Mouse (Mus musculus) neural tube, embryonic 12.5 days (tissue): ENCODE results near the gene U2af1l4. TPM values are rescaled to one million over a fixed set of nuclear protein-coding genes. Genes with fewer than 3 reads are reported as not detected.

ENCODE experiments used
- ATAC-seq: fragments of 200-750 bp; cut with Nextera tagmentation; 2 replicates; pipeline ENCODE4 v1.8.0; 2017; ENCODE audit warnings: low read depth, mild to moderate bottlenecking, moderate TSS enrichment, moderate library complexity; ENCODE audit not compliant: low FRiP score
- H3K27ac ChIP-seq: fragments of 300-500 bp; sonication (generic); 2 replicates; pipeline ENCODE4 v1.5.1; 2016
- H3K27me3 ChIP-seq: fragments of 300-500 bp; sonication (generic); replicated peaks from 2 replicates; pipeline ENCODE4 v1.6.1; 2016; ENCODE audit warnings: mild to moderate bottlenecking
- H3K36me3 ChIP-seq: fragments of 300-500 bp; sonication (generic); 2 replicates; pipeline ENCODE4 v1.6.1; 2016; ENCODE audit warnings: mild to moderate bottlenecking
- H3K4me1 ChIP-seq: fragments of 300-500 bp; sonication (generic); 2 replicates; pipeline ENCODE4 v1.6.1; 2016
- H3K4me2 ChIP-seq: fragments of 300-500 bp; sonication (generic); replicated peaks from 2 replicates; pipeline ENCODE4 v1.6.1; 2016; ENCODE audit warnings: mild to moderate bottlenecking
- H3K4me3 ChIP-seq: fragments of 300-500 bp; sonication (generic); 2 replicates; pipeline ENCODE4 v1.5.1; 2016
- H3K9ac ChIP-seq: fragments of 300-500 bp; sonication (generic); 2 replicates; pipeline ENCODE4 v1.6.1; 2016; ENCODE audit warnings: mild to moderate bottlenecking
- H3K9me3 ChIP-seq: fragments of 300-500 bp; sonication (generic); 2 replicates; pipeline ENCODE4 v1.6.1; 2016; ENCODE audit warnings: mild to moderate bottlenecking
- WGBS: fragments of 180-500 bp; shearing (Covaris S2); methylation state at CpG from one replicate; pipeline ENCODE4 v1.1.7; 2016; 5-methylcytosine and 5-hydroxymethylcytosine counted together
- microRNA-seq: library from miRNA; unstranded; fragments of <30 nt; microRNA quantifications from one replicate; pipeline ENCODE4, GENCODE M21; 2017
- polyA plus RNA-seq: library from polyadenylated mRNA; unstranded; fragments of >200 nt; fragmentation: Nextera tagmentation; extraction: Ambion mirVana; gene quantifications from 2 replicates; pipeline ENCODE4 v1.2.1, GENCODE M21; 2016

The U2af1l4 gene
- polyA plus RNA-seq, 1 experiment from 2014 or later, result 87.9 TPM

DNA sequence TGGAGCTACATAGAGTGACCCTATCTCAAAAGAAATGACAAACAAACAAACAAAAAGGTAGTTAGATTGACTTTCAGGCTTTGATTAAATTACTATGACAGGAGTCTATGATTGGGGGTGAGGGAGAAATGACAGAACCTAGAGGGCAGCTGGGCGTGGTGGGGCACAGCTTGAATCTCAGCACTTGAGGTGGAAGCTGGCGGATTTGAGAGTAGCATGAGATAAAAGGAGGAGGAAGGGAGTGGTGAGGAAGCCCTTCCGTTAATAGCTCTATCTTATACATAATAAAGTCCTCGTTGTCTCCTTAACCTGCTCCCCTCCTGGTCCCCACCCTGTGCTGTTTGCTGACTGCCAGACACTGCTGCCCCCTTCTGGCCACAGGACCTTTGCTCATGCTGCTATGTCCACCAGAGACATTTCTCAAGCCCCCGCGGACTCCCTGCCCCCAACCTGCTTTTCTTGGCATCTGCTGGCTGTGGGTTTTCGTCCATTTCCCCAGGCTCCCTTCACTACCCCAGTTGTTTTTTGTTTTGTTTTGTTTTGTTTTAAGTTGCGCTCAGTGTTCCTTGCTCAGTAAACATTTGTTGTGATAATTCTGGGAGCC, 44.7 kb downstream of the U2af1l4 start:
- Histone ChIP-seq H3K9ac (no peak overlapping the region), H3K9me3 (no peaks in the 10 kb centered on the region), H3K4me3 (no peak overlapping the region), H3K4me1 (peaks cover 5% of the 10 kb centered on the region; the same call in 1 of the 2 replicates), H3K27me3 (no peaks in the 10 kb centered on the region), H3K36me3 (no peaks in the 10 kb centered on the region), H3K4me2 (no peak overlapping the region), H3K27ac (no peak overlapping the region)
- WGBS, result 35% methylated on average over 8 of the region's 8 CpGs
- no peak for ATAC-seq

DNA sequence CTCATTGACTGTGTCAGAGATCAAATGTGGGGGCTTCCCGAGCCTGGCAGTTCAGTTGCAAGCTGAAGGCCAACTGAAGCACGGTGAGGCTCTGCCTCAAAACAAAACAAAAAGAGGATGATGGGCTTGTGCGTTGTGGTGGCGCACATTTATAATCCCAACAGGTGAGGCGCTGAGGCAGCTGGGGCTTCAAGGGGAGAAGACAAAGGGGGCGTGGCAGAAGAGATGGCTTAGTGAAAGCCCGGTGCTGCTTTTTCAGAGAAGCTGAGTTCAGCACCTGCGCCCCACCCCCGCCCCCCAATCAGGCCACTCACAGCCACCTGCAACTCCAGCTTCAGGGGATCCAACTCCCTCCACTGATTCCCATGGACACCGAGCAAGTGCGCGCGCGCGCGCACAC, 45.4 kb downstream of the U2af1l4 start:
- no peak overlapping the region for H3K27ac ChIP-seq
- whole genome bisulfite sequencing, result 61% methylated on average over 14 of the region's 16 CpGs
- H3K36me3 ChIP-seq, result no peaks in the 10 kb centered on the region
- no peak overlapping the region for H3K4me2 ChIP-seq
- H3K4me3 ChIP-seq, result no peak overlapping the region
- H3K4me1 ChIP-seq, result peaks cover 6% of the 10 kb centered on the region; the same call in 1 of the 2 replicates
- ATAC-seq, result no peak
- no peaks in the 10 kb centered on the region for H3K9me3 ChIP-seq
- no peak overlapping the region for H3K9ac ChIP-seq
- H3K27me3 ChIP-seq, result no peaks in the 10 kb centered on the region

DNA sequence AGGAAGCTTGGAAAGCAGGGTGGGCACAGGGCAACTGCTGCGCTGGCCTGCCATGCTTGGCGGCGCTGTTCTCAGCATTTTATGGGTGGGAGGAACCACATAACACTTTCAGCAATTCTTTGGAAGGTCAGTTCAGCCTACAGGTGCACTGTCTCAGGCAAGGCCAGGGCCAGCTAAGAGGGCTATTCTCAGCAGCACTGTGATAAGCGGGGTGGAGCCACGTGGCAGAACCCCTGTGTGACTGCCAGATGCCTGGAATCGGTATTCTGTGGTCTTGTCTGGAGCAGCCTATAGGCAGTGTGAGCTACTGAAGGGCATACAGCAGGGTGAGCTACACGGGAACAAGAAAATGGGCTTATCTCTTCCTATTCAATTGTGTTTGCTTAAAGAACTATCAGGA, 46.9 kb downstream of the U2af1l4 start:
- H3K4me3 ChIP-seq, result no peak overlapping the region
- no peak overlapping the region for H3K27ac ChIP-seq
- no peaks in the 10 kb centered on the region for H3K9me3 ChIP-seq
- H3K4me2 ChIP-seq, result no peak overlapping the region
- no peak overlapping the region for H3K9ac ChIP-seq
- peaks cover 2% of the 10 kb centered on the region; the same call in 1 of the 2 replicates for H3K36me3 ChIP-seq
- WGBS, result 63% methylated on average over 7 of the region's 7 CpGs
- peaks cover 6% of the 10 kb centered on the region; the same call in 1 of the 2 replicates for H3K4me1 ChIP-seq
- no peak for ATAC-seq
- no peaks in the 10 kb centered on the region for H3K27me3 ChIP-seq

DNA sequence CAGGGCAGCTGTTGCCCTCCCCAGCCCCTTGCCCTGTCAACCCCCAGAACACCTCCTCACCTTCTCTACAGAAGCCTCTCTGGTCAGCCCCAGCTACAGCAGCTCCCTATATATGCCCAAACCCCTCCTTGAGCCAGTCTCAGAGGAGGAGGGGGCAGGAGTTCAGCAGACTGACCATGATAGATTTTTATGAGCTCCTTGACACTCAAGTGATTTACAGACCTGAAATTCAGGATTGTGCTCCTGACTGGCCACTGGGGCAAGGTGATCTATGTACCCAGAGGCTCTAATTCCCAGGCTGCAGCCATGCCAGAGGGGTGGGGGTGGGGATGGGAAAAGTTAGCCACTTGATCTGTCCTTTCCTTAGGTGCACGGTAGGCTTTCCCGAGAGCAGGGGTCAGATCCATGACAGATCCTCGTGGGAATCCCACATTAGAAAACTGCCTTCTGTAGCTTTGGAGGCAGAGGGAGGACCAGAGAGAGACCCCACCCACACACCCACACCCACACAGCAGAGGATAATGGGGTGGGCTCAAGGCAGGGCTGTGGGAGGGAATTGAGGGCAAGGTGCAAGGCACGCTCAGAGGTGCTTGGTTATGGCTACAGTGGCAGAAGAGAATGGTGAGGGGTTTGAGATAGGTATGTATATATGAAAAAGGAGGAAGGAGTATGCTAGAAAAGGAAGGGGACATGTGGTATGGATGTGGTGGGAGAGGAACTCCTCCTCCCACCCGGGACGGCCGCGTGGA, 49.7 kb downstream of the U2af1l4 start, which contains the start of gene Upk1a:
TSS of gene Upk1a (minus strand) at position 194 of the 749 bp plus-strand sequence.
- Histone ChIP-seq H3K36me3 (peaks cover 29% of the 10 kb centered on the region), H3K9me3 (no peaks in the 10 kb centered on the region), H3K4me1 (peaks cover 6% of the 10 kb centered on the region; the same call in 1 of the 2 replicates), H3K4me2 (no peak within 1 kb of the TSS), H3K9ac (no peak within 1 kb of the TSS), H3K27ac (no peak within 1 kb of the TSS), H3K4me3 (no peak within 1 kb of the TSS), H3K27me3 (no peaks in the 10 kb centered on the region)
- ATAC-seq, result no peak
- WGBS, result 67% methylated on average over 8 of the region's 8 CpGs

DNA sequence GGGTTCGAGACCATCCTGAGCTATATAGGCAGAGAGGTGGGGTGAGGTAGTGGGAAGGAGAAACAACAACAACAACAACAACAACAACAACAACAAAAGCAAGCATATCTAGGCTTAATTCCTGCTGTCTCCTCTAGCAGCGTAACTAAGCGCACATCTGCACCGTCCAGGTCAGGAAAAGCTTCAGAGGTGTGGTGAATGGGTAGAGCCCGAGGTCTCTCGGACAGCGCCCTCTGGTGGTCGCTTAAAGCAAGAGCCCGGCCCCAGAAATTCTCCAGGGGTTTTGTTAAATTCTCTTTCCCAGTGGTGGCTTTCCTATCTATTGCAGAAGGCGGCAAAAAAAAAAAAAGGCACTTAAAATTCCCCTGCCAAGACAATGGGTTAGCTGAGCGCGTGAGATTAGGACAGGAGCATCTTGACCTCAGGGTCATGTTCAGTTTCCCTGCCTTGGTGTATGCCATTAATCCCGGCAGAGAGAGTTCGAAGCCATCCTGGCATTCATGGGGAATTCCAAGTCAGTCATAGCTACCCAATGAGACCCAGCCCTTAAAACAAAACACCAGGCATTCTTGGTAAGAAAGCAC, 50.5 kb downstream of the U2af1l4 start:
- Histone ChIP-seq H3K36me3 (peaks cover 35% of the 10 kb centered on the region), H3K9ac (no peak overlapping the region), H3K4me1 (peaks cover 6% of the 10 kb centered on the region; the same call in 1 of the 2 replicates), H3K4me3 (no peak overlapping the region), H3K4me2 (no peak overlapping the region), H3K27me3 (no peaks in the 10 kb centered on the region), H3K9me3 (no peaks in the 10 kb centered on the region), H3K27ac (no peak overlapping the region)
- no peak for ATAC-seq
- 26% methylated on average over 14 of the region's 14 CpGs for WGBS

DNA sequence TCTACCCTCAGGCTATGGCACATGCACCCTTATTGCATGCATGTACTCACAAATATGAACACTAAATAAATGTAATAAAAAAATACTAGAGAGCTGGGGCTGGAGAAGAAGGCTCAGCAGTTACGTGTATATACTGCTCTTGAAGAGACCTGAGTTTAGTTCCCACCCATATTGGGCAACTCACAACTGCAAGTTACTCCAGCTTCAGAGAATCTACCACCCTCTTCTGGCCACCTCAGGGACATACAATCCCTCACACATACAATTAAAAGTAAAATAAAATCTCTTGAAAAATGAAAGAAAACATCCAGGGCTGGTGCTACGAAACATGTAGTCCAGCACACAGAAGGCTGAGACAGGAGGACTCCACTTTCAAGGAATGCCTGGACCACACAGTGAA, 51.4 kb downstream of the U2af1l4 start:
- no peak for ATAC-seq
- H3K27me3 ChIP-seq, result no peaks in the 10 kb centered on the region
- 81% methylated on average over 2 of the region's 2 CpGs for WGBS

More for the DNA sequence above, 51.4 kb downstream of the U2af1l4 start:
- Histone ChIP-seq H3K36me3 (peaks cover 44% of the 10 kb centered on the region), H3K9me3 (no peaks in the 10 kb centered on the region), H3K4me1 (peaks cover 6% of the 10 kb centered on the region; the same call in 1 of the 2 replicates), H3K4me2 (no peak overlapping the region), H3K27ac (no peak overlapping the region), H3K4me3 (no peak overlapping the region), H3K9ac (no peak overlapping the region)

Small RNA genes within 50 kb of the gene (microRNA-seq; reads per million reads assigned to microRNA genes)
- 1.1 reads per million for gene Gm38670
- not detected for gene Mir3569

Other genes with a start within 250 kb of the U2af1l4 start
- 21.8 and 24.3 TPM in 2 replicates for gene Syne4, start 248.5 kb upstream of the U2af1l4 start, polyA plus RNA-seq
- not detected in 2 replicates for gene E130208F15Rik, start 241.6 kb upstream of the U2af1l4 start, polyA plus RNA-seq
- 25.9 and 26.7 TPM in 2 replicates for gene Sdhaf1, start 239.4 kb upstream of the U2af1l4 start, polyA plus RNA-seq
- 10.7 and 11.1 TPM in 2 replicates for gene Lrfn3, start 200.5 kb upstream of the U2af1l4 start, polyA plus RNA-seq
- 22.6 and 23.2 TPM in 2 replicates for gene Tyrobp, start 149.5 kb upstream of the U2af1l4 start, polyA plus RNA-seq
- gene Hcst, start 143.4 kb upstream of the U2af1l4 start, polyA plus RNA-seq, result 0.72 and 1.2 TPM in 2 replicates
- gene Nfkbid, start 141.6 kb upstream of the U2af1l4 start, polyA plus RNA-seq, result 1.4 and 2.1 TPM in 2 replicates
- 368 and 386 TPM in 2 replicates for gene Aplp1, start 117.8 kb upstream of the U2af1l4 start, polyA plus RNA-seq
- 13.5 and 14.6 TPM in 2 replicates for gene Kirrel2, start 105.6 kb upstream of the U2af1l4 start, polyA plus RNA-seq
- gene Nphs1, start 105.0 kb upstream of the U2af1l4 start, polyA plus RNA-seq, result 2.0 and 3.3 TPM in 2 replicates
- gene Prodh2, start 69.7 kb upstream of the U2af1l4 start, polyA plus RNA-seq, result not detected in 2 replicates
- gene Arhgap33, start 28.2 kb upstream of the U2af1l4 start, polyA plus RNA-seq, result 78.3 and 90.0 TPM in 2 replicates
- gene Hspb6, start 11.1 kb upstream of the U2af1l4 start, polyA plus RNA-seq, result 5.4 and 6.0 TPM in 2 replicates
- gene Proser3, start 11.0 kb upstream of the U2af1l4 start, polyA plus RNA-seq, result 9.7 and 11.0 TPM in 2 replicates
- 52.8 and 53.4 TPM in 2 replicates for gene Lin37, start 3.5 kb upstream of the U2af1l4 start, polyA plus RNA-seq
- 16.2 and 17.1 TPM in 2 replicates for gene Gm49396, start within 50 bp of the U2af1l4 start, polyA plus RNA-seq
- gene Psenen, start 326 bp downstream of the U2af1l4 start, polyA plus RNA-seq, result 137 and 143 TPM in 2 replicates
- 4.1 and 5.7 TPM in 2 replicates for gene Igflr1, start 2.1 kb downstream of the U2af1l4 start, polyA plus RNA-seq
- 12.2 and 13.7 TPM in 2 replicates for gene Kmt2b, start 25.4 kb downstream of the U2af1l4 start, polyA plus RNA-seq
- gene Zbtb32, start 35.6 kb downstream of the U2af1l4 start, polyA plus RNA-seq, result 0.22 and 0.47 TPM in 2 replicates
- gene Upk1a, start 49.5 kb downstream of the U2af1l4 start, polyA plus RNA-seq, result 1.6 and 1.9 TPM in 2 replicates
- 912 and 934 TPM in 2 replicates for gene Cox6b1, start 62.9 kb downstream of the U2af1l4 start, polyA plus RNA-seq
- gene Etv2, start 72.6 kb downstream of the U2af1l4 start, polyA plus RNA-seq, result not detected in 2 replicates
- 163 and 167 TPM in 2 replicates for gene Rbm42, start 87.0 kb downstream of the U2af1l4 start, polyA plus RNA-seq
- 39.5 and 45.2 TPM in 2 replicates for gene Haus5, start 101.7 kb downstream of the U2af1l4 start, polyA plus RNA-seq
- gene Pmis2, start 108.3 kb downstream of the U2af1l4 start, polyA plus RNA-seq, result not detected in 2 replicates
- gene 2200002J24Rik, start 135.6 kb downstream of the U2af1l4 start, polyA plus RNA-seq, result not detected in 2 replicates
- 1.3 and 2.0 TPM in 2 replicates for gene Atp4a, start 148.9 kb downstream of the U2af1l4 start, polyA plus RNA-seq
- gene Tmem147, start 166.2 kb downstream of the U2af1l4 start, polyA plus RNA-seq, result 185 and 194 TPM in 2 replicates
- 1.4 and 1.5 TPM in 2 replicates for gene Gapdhs, start 180.4 kb downstream of the U2af1l4 start, polyA plus RNA-seq
- 1.1 and 2.6 TPM in 2 replicates for gene Sbsn, start 188.2 kb downstream of the U2af1l4 start, polyA plus RNA-seq
- gene Dmkn, start 200.5 kb downstream of the U2af1l4 start, polyA plus RNA-seq, result 0.24 and 0.38 TPM in 2 replicates
- not detected in 2 replicates for gene Krtdap, start 224.6 kb downstream of the U2af1l4 start, polyA plus RNA-seq